Mouse (Mus musculus) left cerebral cortex, postnatal 36 days (tissue): ENCODE data around the gene Ada. TPM values are rescaled to one million over a fixed set of nuclear protein-coding genes. Genes with fewer than 3 reads are reported as not detected.

Experiments
- DNase-seq, 2 experiments: peaks; one replicate each; pipeline ENCODE4 v3.0.0; 2021 to 2022; ENCODE audit warnings: low spot score in 2 of 2, mixed read lengths in 1 of 2
- intact Hi-C: fragments of 180-260 bp; cut with DNase I; formaldehyde crosslinking; loops from one replicate; pipeline ENCODE4 v1.15.1; 2025
- total RNA-seq, 2 experiments: library from RNA; stranded (reverse); gene quantifications; 2 replicates each; pipeline ENCODE4 v1.2.3; 2021

Ada gene
- total RNA-seq, 2 experiments from 2014 or later: 1.5 to 1.6 TPM

DNA sequence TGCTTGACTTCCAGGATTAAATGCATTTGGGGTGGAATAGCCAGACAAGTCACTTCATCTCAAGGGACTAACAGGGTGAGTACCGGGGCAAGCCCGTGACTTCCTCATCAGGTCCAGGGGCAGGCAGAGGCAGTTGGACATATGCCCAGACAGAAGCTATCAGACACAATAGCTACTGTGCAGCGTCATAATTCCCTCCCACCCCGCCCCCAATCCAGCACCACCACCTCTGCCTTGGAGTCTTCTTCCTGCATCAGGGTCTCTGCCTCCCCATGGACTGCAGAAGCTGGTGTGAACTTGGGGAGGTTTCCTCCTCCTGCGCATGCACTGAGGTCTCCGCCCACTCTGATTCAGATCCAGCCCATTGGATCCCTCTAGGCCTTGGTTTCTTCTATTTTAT lies 14.1 kb downstream of the Ada start:
- intact Hi-C loops: no loop called here
- no peak for DNase-seq

- intact Hi-C loops: no loop called here
- no peak for DNase-seq
Observed at GRCm38 (mm10) chr2:163735163-163735562, 14.9 kb downstream of the Ada start.

GRCm38 (mm10) chr2:163732021-163732420 lies 18.0 kb downstream of the Ada start:
- no peak for DNase-seq
- intact Hi-C loops: no loop called here

DNA sequence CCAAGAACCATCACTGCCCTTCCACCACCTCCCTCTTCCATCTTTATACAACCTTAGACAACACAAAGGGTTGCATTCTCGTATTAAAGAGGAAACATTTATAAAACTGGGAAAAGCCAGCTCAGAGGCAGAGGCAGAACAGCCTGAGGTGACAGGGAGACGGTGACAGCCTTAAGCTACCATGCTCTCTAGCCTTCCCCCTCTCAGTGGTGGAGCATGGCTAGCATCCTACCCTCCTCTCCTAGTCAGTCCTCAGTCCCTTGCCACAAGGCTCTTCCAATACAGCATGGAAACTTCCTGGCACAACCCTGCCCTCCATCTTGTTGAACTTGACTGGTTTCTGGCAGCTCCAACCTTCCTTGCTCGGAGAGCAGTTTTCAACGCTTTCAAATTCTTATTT lies 21.7 kb downstream of the Ada start:
- DNase-seq: no peak
- intact Hi-C loops: loop anchor here (10.0 kb wide), 1 partner anchor 193 kb away; no protein-coding TSS in a partner anchor

DNA sequence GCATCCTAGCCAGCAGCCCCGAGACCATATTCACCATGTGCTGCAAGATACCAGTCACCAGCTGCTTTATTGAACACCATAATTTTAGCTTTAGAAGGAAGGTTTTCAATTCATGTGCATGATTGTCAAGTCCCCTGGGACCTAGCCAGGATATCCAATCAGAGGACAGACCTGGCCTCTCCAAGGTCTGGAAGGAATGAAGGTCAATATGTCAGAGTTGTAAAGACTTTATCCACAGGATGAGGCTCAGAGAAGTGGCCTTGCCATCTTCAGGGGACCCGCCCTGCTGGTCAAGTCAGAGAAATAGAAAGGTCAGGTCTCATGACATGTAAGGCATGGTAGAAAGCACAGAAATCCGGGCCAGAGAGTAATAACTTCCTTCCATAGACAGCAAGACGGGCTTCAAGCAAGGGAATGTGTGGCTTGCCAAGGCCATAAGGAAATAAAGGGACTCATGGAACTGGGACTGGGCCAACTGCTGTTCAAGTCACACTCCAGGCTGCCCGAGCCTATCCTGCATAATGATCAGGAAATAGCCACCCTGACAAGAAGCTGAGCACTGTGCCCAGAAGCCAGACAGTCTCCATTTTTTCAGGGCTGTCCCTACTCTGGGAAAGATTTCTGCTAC lies 23.2 kb downstream of the Ada start:
- DNase-seq: no peak
- intact Hi-C loops: loop anchor here (10.0 kb wide), 1 partner anchor 192 kb away; no protein-coding TSS in a partner anchor

GRCm38 (mm10) chr2:163722550-163722949 lies 27.5 kb downstream of the Ada start:
- intact Hi-C loops: loop anchor here (10.0 kb wide), 1 partner anchor 188 kb away; no protein-coding TSS in a partner anchor
- peak; percentile 57 for DNase-seq

DNA sequence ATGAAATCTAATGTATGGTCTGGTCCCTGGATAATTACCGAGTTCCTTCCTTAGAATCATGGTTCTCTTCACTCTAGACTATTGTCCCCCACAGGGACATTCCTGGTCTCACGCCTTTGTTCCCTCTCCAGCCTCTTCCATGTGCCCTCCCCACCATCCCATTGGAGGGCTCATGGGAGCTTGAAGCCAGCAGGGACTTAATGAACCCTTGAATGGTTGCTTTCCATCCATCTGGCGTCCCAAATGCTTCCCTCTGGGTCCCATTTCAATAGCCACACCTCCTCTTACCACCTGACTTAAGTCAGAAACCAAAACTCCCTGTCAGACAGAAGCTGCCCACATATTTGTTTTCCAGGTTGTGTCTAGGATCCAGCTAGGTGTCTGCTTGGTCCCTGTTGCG lies 30.4 kb downstream of the Ada start:
- DNase-seq: no peak
- intact Hi-C loops: loop anchor here (1.0 to 10.0 kb wide), 4 partner anchors 61 to 185 kb away; partner anchors contain the start of genes Pkig, Serinc3 and Ttpal

DNA sequence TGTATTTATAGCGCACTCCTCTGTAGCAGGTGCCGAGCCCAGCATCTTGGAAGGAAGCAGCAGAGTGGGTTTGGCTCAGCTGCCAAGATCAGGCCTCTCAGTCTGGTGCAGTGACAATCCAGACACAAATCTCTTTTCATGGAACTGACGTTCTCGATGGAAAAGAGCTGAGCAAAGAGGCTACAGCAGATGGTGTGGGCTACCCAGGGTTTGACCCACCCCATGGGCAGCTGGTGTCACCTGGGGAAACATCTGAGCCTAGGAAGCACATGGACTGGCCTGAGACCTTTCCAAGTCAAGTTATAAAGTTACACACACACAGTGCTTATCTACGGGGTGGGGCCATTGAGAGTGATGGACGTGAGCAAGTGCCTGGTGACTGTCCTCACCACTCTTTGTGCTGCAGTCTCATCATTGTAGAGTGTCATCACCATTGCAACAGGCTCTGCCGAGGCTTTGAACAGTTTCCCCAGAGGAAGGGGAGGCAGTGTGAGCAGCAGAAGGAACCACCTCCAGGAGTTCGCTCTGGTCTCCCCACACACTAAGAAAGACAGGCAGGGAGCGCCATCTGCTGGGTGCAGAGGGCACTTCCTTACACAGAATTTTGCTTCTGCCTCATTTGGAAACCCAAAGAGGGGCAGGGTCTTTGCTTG lies 31.0 kb downstream of the Ada start:
- intact Hi-C loops: loop anchor here (1.0 to 2.0 kb wide), 3 partner anchors 60 to 117 kb away; partner anchors contain the start of genes Pkig, Serinc3 and Ttpal
- DNase-seq: peak; percentile 81

DNA sequence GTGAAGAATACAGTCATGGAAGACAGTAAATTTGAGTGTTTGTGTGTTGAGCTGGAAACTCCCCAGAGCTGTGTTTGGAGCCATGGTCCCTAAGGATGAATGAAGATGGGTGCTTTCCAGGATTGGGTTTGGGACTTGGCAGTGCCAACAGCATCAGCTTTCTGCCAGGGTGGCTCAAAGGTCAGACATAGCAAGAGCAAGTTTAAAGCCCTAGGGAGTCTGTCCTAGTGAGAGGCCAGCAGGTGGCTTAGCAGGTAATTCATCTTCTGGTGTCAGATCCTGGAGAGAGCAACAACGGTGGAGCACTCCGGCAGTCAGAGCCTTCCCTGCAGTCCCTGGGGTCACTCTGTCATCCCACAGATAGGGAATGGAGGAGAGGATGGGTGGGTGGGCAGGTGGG lies 31.5 kb downstream of the Ada start:
- no peak for DNase-seq
- intact Hi-C loops: loop anchor here (2.0 kb wide), 1 partner anchor 60 kb away; the partner anchor contains the start of gene Pkig

- no peak for DNase-seq
- intact Hi-C loops: no loop called here
Observed at GRCm38 (mm10) chr2:163716853-163717252, 33.2 kb downstream of the Ada start.

DNA sequence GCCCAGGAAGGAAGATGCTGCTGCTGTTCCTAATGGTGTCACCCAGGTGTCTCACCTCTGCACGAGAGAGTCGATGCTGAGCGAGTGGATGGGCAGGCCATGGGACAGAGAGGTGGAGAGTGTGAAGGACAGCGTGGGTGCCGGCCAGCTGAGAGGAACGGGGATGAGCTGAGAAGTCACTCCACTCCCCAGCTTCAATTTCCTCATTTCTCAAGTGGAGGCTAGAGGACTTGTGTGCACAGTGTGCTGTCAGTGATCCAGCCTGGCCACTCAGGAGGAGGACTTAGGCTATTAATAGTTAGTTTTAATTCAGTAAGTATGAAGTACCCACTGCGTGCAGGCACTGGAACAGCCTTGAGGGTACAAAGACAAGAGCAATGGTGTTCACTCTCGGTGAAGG lies 33.6 kb downstream of the Ada start:
- intact Hi-C loops: no loop called here
- DNase-seq: no peak

- DNase-seq: no peak
- intact Hi-C loops: no loop called here
Observed at GRCm38 (mm10) chr2:163713340-163713739, 36.7 kb downstream of the Ada start.

GRCm38 (mm10) chr2:163712874-163713273 lies 37.2 kb downstream of the Ada start:
- intact Hi-C loops: no loop called here
- DNase-seq: no peak

- no peak for DNase-seq
- intact Hi-C loops: no loop called here
Observed at GRCm38 (mm10) chr2:163712473-163712872, 37.6 kb downstream of the Ada start.

- intact Hi-C loops: no loop called here
- DNase-seq: peak in 1 of 2 experiments; percentile 35
Observed at GRCm38 (mm10) chr2:163711368-163711868, 38.6 kb downstream of the Ada start.

- no peak for DNase-seq
- intact Hi-C loops: no loop called here
Observed at GRCm38 (mm10) chr2:163710606-163711159, 39.4 kb downstream of the Ada start.

GRCm38 (mm10) chr2:163710000-163710399 lies 40.0 kb downstream of the Ada start:
- intact Hi-C loops: no loop called here
- no peak for DNase-seq

DNA sequence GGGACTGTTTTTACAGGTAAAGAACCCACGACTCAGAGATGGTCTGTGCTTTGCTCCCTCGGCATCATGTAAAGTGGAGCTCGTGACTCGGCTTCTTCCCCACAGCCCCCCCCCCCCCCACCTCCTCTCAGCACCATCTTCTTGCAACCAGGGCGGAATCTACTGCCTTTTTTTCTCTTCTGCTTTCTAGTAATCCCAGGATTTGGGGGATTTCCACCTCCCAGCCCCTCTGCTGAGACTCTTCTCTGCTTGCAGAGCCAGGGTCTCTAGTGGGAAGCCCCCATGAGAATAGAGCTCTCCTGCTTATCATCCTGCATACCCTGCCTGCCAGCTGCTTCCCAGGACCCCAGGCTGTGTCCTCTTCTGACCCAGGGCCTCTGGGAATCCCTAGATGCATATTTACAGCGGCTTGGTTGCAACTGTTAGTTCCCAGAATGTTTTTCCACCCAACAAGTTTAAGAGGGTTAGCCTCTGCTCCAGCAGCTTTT lies 41.2 kb downstream of the Ada start:
- intact Hi-C loops: no loop called here
- no peak for DNase-seq

GRCm38 (mm10) chr2:163708321-163708720 lies 41.7 kb downstream of the Ada start:
- DNase-seq: no peak
- intact Hi-C loops: no loop called here

GRCm38 (mm10) chr2:163703599-163704260 lies 46.3 kb downstream of the Ada start:
- intact Hi-C loops: loop anchor here (1.0 kb wide), 2 partner anchors 28 to 42 kb away; no protein-coding TSS in a partner anchor
- peak; percentile 51 to 54 for DNase-seq
